Mouse (Mus musculus): Measurements from ENCODE around the gene Mtmr10.

DNA sequence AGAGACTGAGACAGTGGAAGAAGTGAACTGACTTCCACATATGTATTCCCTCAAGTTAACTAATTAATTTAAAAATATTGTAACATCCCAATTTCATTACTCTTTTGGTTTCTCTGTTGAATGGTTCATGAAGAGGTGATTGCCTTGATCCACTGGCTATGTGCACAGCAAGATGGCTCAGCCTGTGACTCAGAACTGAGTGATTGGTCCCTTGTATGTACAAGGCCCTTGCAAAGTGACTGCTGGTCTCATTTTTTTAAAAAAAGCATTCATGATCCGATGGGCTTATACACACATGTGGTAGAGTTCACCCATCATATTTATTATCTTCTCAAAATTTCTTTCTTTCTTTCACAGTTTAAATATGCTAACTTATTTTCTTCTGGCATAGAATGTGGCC is 8.9 kb upstream of the Mtmr10 start:
- TF ChIP-seq POLR2A (IDR thresholded peaks at IDR 0.05; ENCODE audit: extremely low read depth, insufficient read depth, low read length) (no peak), CTCF (IDR thresholded peaks at IDR 0.05; ENCODE audit: extremely low read depth, insufficient read depth, low read length) (no peak)

Data from cortical plate, adult 2 months (tissue).